Mouse (Mus musculus) layer of hippocampus, postnatal 36 days (tissue): ENCODE results near the gene Fhit. TPM values are rescaled to one million over a fixed set of nuclear protein-coding genes. Genes with fewer than 3 reads are reported as not detected.
"Not testable (repeated sequence)": the region's sequence is repeated elsewhere in the genome, so short reads cannot be mapped to it uniquely, and the experiment has no call there.

ENCODE experiments used
- DNase-seq, 2 experiments: peaks; one replicate each; pipeline ENCODE4 v3.0.0; 2022
- total RNA-seq, 2 experiments: library from RNA; stranded (reverse); gene quantifications; 2 replicates each; pipeline ENCODE4 v1.2.3; 2021

Fhit gene
- total RNA-seq, 2 experiments from 2014 or later = 4.8 to 6.8 TPM

DNA sequence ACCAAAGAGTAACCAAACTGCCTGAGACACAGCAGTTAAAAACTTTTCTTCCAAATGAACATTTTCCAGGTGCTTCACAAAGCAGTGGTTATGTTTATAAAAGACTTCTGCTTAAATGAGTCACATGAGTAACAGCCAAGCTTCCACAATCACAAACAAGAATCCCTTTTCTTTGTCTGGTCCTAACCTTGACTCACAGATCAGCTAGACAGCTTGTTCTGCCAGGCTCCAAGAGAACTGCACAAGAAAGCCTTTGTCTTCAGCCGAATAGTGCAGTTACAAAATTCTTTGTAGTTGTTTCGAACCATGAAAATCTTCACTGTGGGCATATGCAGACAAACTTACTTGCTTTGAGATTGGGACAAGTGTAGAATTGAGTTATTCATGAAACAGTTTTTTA is 1201.4 kb downstream of the Fhit start:
- no peak for DNase-seq

GRCm38 (mm10) chr14:9899494-9899893 is 1262.3 kb downstream of the Fhit start:
- DNase-seq = no peak

DNA sequence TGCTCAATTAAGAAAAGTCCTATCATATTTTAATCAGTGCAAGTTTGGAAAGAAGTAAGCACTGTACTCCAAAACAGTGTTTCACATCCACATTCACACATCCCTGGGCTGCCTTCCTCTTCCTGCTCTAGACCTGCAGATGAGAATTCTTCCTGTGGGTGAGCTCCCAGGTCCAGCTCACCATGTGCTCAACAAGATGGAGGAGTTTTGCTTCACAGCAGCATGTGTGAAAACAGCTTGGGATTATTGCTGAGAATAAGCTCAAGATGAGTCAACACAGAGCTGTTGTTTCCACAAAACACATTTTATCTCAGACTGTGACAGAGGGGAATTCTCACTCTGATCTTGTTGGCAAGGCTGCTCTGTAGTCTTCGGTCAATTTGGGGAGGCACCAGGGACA is 1265.3 kb downstream of the Fhit start:
- DNase-seq = peak in 1 of 2 experiments; percentile 3

- DNase-seq = no peak
Measured at GRCm38 (mm10) chr14:9852041-9852440, 1309.8 kb downstream of the Fhit start.

DNA sequence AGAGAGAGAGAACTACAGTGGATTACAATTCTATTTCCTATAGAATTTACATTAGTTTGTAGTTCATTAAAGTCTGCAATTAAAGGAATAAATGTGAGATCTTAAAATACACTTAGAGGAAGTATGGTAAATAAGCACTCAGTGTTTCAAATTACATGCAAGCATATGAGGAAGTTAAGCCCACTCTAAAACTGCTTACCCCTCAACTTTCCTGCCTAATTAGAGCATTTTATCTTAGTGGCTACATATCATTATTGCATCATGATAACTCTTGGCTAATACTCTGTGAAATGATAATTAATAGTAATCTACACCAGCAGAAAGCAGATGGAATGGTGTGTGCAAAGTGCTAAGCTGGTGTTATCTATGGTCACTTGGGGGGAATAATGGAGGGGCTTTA is 1329.5 kb downstream of the Fhit start:
- no peak for DNase-seq

GRCm38 (mm10) chr14:9828699-9829240 is 1333.1 kb downstream of the Fhit start:
- not testable (repeated sequence) for DNase-seq

GRCm38 (mm10) chr14:9815963-9816362 is 1345.9 kb downstream of the Fhit start:
- DNase-seq = no peak

GRCm38 (mm10) chr14:9811847-9812321 is 1350.0 kb downstream of the Fhit start:
- DNase-seq = peak; percentile 57 to 62

GRCm38 (mm10) chr14:9811177-9811846 is 1350.5 kb downstream of the Fhit start:
- no peak for DNase-seq

- DNase-seq = no peak
Measured at GRCm38 (mm10) chr14:9793403-9793802, 1368.4 kb downstream of the Fhit start.

DNA sequence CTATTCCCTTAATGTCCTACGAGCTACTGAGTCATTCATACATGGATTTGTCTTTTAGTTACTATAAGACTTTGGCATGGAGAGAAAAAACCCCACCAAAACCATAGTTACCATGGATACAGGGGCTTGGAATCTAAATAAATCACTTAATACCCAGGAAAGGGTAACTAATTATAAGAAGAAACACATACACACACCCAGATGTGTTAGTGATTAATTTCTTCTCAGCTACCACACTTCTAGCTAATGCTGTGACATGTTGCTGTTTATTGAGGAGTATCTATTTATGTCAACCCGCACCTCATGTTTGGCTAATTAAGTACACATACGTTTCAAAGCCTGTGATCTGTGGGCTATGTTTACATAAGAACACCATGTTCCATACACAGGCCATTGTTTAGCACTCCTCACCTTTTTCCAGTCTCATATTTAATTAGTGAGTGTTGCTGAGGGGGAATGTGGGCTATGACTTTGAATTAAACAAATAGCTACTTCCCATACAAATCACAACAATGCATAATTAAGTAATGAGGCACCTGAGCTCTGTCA is 1373.4 kb downstream of the Fhit start:
- no peak for DNase-seq

DNA sequence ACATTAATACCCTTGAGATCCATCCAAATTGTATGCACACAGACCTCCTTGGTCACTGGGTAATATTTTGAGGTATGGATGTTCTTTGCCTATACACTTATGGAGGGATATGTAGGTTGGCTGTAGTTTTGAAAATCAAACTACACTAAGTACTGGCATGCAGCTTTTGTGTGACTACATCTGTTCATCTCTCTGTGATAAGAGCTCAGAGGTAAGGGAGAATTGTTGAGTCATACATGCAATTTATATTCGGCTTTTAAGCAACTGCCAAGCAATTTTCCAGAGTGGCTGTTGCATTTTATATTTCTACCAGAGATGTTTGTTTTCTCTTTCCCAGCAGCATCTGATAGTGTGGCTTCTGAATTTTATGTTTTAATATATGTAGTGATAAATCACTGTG is 1374.4 kb downstream of the Fhit start:
- DNase-seq = no peak

- no peak for DNase-seq
Measured at GRCm38 (mm10) chr14:9785861-9786260, 1376.0 kb downstream of the Fhit start.

DNA sequence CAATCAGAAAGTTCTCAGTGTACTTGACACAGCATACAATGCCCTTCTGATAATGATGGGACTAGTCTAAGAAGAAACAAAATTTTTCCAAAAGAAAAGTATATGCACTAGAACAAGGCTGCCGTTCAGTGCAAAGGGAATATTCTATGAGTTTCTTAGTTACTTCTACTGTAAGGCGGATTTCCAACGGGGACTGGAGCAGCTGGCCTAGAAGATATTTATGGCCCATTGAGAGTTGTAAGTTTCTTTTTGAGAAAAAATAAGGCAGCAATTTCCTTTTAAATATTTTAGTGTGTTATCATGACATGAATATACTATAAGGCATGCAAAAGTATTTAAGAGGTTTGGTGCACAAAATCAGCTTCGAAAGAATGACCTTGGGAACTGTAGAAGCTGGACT is 1410.5 kb downstream of the Fhit start:
- no peak for DNase-seq

DNA sequence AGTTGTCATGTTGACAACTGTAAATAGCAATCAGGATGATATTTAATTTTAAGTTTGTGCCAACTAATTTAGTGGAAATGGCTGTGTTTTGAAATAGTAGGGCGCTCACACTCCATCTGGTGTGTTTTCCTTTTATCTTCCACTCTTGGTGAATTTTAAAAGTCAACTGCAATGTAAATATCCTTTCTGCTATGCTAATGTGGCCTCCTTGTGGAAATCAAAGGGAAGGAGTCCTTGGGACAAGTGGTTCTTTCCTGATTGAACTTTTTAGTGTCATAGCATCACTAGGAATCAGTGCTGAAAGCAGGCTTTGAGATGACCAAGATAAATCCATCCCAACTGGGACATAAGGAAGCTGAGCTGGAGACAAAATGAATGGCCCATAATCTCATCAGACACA is 1413.1 kb downstream of the Fhit start:
- DNase-seq = peak in 1 of 2 experiments; percentile 1

- DNase-seq = no peak
Measured at GRCm38 (mm10) chr14:9721917-9722472, 1439.8 kb downstream of the Fhit start.

DNA sequence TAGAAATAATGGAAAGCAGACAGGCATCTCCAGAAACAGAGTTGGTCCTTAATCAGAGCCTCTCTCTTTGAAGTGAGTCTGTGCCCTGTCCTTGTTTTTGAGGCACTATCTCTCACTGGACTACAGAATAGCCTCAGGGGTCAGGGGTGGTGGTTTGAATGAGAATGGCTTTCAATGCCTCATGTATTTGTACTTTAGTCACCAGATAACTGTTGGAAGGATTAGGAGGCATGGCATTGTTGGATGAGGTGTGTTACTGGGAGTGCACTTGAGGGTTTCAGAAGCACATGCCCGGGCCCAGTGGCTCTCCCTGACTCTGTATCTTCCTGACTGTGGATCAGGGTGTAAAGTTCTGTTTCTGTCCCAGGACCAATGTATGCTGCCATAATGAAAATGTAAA is 1463.2 kb downstream of the Fhit start:
- DNase-seq = no peak

DNA sequence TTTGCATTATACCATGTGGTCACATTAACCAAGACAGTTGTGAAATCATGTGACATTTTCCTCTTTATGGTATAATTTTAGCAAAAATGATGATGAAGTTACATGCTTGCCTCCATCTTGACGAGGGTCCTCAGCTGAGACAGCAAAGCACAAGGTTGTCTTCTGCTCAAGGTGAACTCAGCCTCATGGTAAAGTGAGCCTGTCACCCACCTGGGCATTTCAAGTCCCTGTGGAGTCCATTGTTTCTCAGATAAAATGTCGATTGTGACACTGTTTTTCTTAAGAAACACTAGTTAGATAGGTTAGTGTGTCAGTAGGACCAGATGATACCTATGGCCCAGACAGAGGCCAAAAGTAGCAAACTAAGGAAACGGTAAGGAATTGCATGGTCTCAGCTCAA is 1464.7 kb downstream of the Fhit start:
- no peak for DNase-seq

DNA sequence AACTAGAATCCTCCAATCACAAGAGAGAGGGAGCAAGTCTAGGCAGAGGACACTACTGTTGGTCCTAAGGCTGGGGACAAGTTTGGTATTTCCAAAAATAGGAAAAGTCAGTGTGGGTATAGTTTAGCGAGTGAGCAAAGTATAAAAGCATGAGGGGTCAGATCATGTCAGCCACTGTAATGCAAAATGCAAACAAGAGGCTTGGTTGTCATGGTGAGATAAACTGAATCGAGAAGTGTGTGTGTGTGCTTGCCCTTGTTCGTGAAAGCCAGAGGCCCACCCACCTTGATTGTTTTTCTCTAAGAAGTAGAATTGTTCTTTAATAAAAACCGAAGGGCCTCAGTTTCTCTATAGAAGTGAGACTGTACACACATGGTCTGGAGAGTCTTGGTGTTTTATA is 1465.8 kb downstream of the Fhit start:
- DNase-seq = no peak

DNA sequence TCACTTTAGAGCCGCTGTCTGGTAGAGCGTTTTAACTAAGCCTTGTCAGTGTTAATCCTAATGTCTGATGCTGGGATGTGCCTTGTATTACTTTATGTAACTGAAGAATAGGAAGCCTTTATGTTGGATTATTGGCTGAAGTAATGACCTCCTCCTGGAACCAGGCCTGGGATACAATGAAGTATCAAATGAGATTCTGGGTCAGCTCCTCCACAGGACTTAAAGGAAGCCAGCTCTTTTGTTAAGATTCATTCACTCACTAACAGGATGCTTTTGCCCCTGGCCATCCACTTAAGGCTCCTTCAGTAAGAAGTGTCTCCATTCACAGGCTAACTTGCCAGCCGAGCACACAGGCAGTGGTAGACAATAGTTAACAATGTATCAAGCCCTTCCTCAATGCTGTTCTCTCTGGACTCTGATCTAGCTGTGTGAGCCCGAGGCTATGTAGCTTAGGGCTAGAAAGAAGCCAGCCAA is 1466.6 kb downstream of the Fhit start:
- no peak for DNase-seq

DNA sequence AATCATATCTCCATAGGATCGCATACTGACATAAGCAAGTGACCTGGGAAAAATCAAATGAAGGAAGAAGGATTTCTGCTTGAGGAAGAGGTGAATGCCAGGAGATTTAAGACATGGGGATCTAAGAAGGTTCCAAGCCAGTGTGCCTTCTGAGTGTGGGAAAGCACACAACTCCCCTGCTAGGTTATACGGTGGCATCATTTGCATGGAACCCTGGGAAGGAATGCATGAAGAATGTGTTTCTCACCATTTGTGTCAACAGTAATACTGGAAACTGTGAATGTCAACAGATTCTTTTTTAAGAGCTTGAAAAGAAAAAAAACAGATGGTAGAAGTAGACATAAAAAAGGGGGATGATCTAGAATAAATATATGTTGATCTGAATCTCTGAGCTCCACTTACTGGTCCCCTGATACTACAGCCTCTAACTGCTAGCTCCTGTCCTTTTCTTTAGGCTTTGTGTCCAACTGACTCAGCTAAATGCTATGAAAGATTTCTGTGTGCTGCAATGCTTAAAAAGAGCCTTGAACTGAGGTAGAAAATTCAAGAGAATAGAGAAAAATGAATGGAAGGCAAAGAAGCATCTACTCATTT is 1473.1 kb downstream of the Fhit start:
- DNase-seq = no peak

DNA sequence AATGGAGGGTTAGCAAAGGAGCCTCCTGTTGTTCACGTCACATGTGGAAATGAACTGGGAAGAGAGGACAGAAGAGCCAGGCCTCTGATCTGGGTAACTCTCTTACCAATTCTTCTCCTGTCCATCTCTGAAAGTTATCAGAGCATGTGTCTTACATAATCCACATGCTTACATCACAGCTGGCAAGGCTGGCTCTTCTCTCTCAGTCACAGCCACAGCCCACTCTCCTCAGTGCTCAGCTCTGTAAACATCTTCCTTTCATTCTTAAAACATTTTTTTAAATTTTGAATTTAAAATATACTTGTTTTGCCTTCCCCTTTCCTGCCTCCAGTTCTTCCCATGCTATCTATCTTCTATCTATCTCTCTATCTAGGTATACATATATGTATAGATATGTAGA is 1477.5 kb downstream of the Fhit start:
- DNase-seq = no peak

DNA sequence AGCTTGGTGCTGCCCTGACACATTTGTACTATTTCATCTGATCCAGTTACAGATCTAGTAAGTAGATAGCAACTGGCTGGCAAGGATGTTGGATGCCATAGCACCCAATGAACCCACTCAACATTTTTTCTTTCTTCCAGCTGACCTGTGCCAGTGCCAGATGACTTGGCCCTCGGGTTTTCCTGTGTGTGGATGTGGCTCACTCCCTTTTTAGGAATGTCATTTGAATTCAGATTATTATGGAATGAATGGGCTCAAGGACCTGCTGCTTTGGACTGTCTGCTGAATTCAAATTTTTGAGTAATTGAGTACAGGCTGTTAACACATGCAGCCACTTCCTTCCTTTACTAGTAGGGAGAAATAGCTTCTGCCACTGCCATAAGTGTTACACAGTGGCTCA is 1489.1 kb downstream of the Fhit start:
- DNase-seq = no peak
